Mouse (Mus musculus) bone marrow, adult 2 months (tissue): Measurements from ENCODE around the gene Abcf3.

ENCODE experiments used
- CTCF ChIP-seq: fragments of 200-500 bp; IDR thresholded peaks from 2 replicates; pipeline ENCODE4 v1.5.1; 2011; ENCODE audit warnings: low read length, control low read depth; ENCODE audit not compliant: control insufficient read depth, insufficient read depth
- POLR2A ChIP-seq: fragments of 200-500 bp; IDR thresholded peaks from 2 replicates; pipeline ENCODE4 v1.6.1; 2011; ENCODE audit warnings: low read depth, mild to moderate bottlenecking, control low read depth, low read length, borderline replicate concordance; ENCODE audit not compliant: control insufficient read depth

- TF ChIP-seq CTCF (no peak), POLR2A (no peak)
These were observed 56.3 kb downstream of the Abcf3 start for GRCm38 (mm10) chr16:20604705-20605104.
